Mouse (Mus musculus) layer of hippocampus, adult 11-12 months (tissue): ENCODE data around the gene Olfr1392.
A peak's percentile ranks its signal among the peaks of the same experiment; 100 is the strongest.
"Not testable (repeated sequence)": the region's sequence is repeated elsewhere in the genome, so short reads cannot be mapped to it uniquely, and the experiment has no call there.

Experiments used
- DNase-seq: peaks from one replicate; pipeline ENCODE4 v3.0.0; 2022; ENCODE audit warnings: low spot score

Gene Olfr1392

DNA sequence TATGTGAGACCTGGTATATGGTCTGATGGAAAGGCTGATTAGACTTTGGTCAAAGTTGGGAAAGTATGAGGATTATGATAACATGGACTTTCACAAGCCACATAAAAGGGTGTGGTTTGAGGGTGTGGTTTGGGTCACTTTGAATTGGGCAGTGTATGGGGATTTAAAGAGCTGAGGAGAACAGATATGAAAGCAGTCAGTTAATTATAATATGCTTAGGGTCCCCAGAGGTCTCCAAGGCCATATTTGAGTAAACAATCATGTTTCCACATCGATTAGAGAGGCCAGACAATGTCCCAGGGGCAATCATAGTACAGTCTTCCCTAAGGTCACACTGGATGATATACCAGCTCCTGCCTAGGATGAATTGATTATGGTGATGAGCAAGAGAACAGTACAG, at the start of gene Olfr1392:
Olfr1392 (plus strand) TSS at position 301 of the 400 bp plus-strand sequence.
- not testable (repeated sequence) for DNase-seq

DNA sequence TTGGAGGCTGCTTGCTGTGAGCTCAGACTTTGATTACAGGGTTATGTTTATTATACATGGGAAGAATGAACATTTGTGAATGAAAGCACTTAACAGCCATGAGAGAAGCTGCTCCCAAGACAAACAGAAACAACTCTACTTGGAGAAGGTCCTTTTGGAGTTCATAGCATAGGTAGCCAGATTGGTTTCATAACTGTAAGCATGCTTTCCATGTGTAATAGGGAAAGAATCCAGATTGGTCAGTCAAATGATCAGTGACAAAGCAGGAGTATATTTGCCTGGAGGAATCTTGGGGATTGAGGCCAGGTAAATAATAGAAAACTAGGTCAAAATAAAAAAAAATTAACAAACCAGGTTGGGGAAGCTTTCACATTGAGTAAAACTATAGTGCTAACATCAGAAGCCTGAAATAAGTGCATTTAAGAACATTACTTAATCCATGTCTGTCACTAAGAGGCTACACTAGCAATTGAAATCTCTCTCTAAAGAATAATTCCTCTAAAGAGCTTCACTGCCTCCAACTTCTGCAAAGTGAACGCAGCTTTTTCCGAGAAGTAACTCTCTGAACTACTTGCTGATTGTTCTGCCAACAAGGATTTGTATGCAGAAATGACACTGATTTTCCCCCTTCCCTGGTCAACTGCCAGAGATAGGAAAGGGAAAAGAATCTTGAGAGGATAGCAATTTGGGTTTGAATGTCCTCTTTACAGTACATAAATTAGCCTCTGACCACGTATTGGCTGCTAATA, 49.4 kb upstream of the Olfr1392 start:
- no peak for DNase-seq

DNA sequence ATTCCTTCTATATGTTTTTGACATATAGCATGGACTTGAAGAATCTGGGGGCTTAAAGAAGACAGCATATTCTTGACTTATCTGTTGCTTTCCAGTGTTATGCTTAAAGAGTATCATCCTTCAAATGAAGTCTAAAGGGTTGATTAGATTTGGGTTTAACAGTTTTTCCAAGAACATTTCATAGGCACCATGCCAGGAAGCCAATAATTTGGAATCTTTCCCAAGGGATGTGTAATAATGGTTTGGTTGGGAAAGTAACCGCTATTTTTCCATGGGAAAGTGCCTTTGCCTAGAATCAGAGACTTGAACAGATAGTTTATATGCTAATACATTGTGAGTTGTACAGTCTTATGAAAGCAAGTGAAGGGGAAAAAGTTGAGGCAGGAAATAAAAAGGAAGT, 48.2 kb upstream of the Olfr1392 start:
- DNase-seq = no peak

DNA sequence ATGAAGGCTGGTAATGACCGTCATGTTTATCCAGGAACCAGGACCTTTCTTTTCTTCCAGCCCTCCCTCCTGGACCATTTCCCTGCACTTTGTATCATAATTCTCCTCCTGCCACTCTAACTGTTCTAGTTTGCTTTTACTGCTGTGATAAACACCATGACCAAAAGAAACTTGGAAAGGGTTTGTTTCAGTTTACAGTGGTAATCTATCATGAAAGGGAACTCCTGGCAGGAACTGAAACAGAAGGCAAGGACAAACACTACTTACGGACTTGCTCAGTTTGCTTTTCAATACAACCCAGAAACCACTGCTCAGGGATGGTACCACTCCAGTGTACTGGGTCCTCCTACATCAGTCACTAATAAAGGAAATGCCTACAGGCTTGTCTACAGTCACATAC, 47.5 kb upstream of the Olfr1392 start:
- no peak for DNase-seq

DNA sequence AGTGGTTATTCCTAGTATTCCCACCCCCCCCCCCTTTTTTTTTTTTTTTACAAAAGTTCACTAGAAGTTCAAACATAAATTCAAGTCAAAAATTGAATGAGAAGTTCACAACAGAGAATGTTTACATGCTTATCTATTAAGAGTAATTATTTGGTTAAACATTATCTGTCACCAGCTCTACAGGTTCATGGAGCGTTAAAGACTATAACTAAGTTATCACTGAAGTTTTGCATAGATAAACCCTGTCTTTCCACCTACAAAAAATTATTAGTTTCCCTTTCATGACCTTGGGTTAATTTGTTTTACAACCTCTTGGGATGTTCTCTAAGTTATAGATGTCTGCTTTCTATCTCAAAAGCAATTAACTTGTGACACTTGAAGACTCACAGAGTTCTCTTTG, 44.8 kb upstream of the Olfr1392 start:
- DNase-seq = no peak

DNA sequence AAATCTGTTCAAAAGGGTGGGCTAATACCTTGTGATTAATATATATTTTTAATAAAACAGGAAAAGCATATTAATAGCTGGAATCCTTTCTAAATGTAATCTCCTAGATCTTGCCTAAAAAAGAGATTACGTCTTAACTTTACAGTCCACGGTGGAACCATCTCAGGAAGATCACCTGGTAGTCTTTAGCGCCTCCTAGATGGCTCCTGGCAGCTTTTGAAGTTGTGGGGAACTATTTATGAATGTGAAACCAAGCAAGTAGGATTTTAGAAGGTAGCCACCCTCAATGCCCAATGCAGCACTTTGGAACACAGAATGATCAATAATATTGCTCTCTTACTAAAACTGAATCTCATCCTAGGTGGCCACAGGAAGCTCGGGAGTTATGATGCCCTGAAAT, 44.2 kb upstream of the Olfr1392 start:
- DNase-seq = no peak

DNA sequence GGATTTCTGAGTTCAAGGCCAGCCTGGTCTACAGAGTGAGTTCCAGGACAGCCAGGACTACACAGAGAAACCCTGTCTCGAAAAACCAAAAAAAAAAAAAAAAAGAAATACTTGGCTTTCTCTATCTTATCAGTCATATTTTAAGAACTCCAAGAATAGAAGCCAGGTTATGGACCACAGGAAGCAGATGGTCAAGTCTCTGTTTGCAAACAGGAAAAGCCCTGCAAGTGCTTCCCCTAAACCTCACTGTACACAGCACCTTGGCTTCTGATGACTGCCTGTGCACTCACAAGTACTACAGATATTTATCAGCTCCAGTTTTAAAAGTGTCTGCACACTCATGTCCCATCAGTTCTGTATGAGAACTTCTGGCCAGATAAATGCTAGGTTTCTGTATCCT, 43.6 kb upstream of the Olfr1392 start:
- no peak for DNase-seq

DNA sequence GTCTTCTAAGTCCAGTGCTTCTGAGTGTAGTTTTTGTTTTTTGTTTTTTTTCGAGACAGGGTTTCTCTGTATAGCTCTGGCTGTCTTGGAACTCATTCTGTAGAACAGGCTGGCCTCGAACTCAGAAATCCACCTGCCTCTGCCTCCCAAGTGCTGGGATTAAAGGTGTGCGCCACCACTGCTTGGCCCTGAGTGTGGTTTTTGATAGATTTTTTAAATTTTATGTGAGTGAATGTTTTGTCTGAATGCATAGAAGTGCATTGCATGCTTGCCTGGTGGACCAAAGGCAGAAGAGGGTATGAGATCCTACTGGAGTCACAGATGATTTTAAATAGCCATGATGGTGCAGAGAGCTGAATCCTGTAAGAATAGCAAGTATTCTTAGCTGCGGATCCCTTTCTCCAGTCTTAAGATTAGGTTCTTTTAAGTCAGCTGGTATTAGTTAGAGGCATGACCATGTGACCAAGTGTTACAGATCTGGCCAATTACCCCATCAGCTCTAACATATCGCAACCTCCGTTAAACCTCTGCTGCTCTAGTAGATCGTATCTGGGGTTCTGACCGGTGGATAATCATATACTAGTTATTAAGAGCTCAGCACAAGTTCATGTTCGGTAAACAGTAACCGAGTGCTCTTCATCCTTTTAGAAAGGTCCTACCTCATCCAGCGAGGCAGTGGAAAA, 42.0 kb upstream of the Olfr1392 start:
- DNase-seq = no peak

DNA sequence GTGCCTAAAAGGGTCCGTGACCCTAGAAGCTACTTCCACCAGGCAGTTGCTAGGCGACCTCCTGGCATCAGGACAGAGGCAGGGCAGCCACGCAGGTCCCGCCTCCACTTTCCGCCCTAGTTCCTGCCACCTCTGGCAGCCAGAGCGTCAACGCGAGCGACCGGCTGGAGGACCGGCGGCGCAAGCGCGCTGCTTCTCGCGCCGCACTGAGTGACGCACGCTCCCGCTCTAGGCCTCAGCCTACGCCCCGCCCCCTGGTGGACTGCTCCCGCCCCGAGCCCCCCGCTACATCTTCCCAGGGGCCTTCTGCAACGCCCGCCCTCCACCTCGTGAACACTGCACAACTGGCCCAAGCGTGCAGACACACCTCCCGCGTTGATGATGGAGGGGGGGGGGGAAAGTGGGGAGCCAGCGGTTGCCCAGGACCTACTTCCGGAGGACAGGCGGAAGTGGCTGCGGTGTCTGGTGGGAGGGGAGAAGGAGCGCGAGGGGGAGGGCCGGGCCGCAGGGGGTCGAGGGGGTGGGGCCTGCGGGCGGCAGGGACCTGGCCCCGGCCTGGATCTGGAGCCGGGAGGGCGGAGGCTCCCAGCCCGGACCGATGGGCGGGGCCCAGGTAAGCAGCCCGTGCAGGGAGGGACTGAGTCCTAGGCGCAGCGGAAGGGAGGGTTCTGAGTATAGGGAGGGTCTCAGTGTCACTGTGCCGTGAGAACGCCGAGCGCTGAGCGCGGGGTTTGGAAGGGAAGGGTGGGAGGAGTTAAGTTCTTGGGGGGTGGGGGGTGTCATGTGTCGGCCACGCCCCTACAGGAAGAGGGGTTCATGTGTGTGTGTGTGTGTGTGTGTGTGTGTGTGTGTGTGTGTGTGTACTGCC, 41.1 kb upstream of the Olfr1392 start, which contains the start of gene Mgat1:
Mgat1 (plus strand) TSS at position 465 of the 868 bp plus-strand sequence.
- peak; percentile 92 for DNase-seq

DNA sequence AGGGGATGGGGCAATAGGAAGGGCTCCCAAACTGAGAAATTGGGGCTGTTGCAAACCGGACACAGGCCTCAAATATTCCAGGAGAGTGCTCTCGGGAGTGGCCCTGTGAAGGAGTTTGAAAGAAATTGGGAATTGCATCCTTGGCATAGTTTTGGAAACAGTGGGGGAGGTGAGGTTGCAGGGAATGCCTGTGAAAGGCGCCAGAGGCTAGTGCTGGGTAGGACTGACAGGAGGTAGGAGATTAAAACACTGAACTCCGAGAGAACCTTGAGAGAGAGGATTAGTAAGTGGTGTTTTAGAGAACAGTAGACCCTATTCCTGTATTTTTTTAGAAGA, 40.5 kb upstream of the Olfr1392 start:
- no peak for DNase-seq

DNA sequence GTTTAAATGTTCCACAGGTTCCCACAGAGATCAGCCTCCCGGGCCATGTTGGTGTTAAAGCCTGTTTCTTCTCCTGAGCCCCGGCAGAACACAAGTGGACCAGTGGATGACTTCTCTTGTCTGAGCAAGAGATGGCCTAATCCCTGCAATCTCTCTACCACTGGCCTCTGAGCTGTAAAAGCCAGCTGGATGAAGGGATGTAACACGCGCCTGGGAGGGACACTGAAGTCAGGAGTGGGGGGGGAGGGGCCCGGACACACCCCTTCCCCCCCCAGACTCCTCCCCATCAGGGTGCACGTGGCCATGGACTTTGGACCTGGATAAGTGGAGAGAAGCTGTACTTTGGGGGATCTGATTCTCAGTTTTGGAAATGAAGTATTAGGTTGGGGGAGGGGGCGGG, 39.9 kb upstream of the Olfr1392 start:
- DNase-seq = no peak

DNA sequence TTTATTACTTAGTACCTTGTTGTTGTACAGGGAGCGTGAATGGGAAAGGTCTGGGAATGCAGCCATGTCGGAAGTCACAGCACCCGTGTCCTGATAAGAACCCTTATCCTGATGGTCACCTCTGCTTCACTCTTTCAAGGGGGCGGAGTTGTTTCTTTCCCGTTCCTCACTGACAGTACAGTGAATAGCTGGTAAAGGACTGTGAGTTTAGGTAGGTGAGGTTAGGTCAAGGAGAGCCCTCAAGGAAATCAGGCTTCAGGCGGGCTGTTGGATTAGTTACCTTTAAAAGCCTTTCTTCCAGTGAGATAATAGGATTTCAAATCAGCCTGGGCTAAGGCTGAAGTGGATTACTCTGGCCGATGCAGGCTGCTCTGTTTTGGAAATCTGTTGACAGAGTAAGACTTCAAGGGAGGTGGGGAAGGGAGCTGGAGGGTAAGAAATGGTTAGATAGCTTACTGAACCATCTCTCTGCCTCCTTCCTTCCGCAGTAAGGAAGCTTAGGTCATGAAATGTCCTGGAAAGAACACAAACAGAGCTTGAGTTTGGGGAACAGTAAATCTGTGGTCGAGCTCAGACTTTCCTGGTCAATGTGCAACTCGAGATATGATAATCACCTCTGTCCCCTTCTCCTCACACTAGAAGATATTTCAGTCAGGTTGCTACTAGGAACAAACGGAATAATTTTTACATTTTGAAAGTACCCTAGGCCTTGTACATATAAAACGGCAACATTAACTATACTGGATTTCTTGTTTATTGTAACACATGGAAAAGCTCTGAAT, 39.3 kb upstream of the Olfr1392 start:
- DNase-seq = no peak

DNA sequence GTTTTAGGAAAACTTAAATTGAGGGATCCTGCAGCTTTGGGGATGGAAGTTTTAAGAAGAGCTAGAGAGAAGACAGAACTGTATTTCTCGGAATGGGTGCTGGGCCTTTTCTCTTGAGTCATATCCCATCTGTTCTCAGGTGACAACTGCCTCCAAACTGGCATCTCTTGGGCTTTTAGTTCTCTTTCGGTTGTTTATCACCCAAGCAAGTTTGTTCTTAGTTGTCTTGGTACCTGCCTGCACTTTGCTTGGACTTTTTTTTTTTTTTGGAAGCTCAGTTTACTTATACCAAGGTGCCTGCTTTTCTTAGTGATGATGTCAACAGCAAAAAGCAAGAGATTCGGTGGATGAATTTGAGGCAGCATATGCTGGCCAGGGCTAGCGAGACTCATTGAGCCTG, 38.6 kb upstream of the Olfr1392 start:
- no peak for DNase-seq

DNA sequence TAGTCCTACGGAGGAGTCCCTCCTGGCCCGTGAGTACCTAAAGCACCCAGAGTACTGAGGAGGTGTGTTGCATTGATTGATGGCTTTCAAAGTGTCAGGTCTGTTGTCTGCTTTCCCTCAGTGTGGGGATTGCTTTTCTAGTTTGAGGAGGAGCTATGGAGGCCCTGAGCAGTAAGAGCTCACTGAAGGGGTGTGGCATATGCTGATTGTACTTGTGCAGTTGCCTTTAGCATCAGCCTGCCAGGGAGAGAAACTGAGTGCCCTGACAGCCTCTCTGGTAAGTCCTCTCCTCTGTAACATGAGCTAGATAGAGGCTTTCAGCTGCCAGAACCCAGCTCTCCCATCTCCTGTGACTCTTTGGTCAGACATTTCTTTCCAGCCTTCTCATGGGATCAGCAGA, 37.8 kb upstream of the Olfr1392 start:
- no peak for DNase-seq

DNA sequence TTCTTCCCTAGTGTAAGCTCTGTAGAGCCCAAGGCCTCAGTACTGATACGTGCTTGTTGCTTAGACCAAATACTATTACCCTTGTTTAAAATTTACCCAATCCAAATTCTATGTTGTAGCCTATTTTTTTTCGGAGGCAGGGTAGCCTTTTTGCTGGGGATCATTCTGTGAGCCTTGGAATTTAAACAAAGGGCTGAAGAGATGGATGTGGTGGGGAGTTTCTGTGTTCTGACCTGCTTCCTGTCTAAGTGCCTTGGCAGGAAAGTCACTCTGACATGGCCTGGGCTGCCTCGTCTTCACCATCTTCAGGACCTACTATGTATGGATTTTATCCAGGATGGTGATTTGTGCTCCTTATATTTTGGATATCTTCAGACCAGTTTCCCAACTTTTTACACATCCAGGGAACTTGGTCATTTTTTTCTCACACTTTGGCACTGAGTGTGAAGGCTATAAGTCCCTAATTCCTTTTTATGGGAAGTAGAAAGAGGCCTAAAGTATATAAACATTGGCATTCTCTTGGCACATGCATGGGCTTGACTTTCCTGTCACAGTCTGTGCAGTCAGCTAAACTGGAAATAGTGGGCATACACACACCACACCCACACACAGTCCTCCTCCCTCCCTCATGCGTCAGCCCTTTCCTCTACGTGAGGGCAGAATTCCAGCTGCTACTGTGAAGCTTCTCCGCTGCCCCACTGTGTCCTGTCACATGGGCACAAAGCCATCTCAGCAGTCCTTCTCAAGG, 36.7 kb upstream of the Olfr1392 start:
- no peak for DNase-seq

DNA sequence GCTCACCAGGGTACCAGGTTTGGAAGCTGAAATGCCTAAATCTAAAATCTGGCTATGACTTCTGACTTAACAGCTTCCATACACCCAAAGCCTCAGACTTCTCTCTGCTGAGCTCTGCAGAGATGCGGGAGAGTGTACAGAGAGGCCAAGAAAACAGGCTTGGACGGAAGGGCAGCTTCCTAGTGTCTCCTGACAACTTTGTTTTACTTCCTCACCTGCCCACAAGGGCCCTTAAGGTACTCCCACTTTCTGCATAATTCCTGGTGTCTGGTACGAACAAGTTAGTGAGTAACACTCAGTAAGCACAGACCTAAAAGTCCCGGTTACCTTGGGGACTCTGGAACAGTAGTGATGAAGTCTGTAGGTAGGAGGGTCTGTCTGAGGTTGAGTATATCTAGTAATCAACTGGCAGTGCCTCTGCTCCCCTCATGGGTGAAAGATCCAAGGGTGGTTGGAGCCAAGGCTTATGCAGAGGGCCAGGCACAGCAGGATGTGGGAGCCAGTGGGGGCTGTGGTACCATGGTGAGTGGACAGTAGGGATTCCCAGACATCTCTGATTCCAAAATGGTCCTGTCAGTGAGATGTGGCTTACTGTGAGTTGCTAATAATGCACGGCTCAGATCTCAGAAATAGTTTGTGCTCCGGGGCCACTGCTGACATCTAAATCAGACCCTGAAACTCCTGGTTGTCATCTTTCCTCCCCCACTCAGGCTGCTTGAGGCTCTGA, 35.9 kb upstream of the Olfr1392 start:
- no peak for DNase-seq

DNA sequence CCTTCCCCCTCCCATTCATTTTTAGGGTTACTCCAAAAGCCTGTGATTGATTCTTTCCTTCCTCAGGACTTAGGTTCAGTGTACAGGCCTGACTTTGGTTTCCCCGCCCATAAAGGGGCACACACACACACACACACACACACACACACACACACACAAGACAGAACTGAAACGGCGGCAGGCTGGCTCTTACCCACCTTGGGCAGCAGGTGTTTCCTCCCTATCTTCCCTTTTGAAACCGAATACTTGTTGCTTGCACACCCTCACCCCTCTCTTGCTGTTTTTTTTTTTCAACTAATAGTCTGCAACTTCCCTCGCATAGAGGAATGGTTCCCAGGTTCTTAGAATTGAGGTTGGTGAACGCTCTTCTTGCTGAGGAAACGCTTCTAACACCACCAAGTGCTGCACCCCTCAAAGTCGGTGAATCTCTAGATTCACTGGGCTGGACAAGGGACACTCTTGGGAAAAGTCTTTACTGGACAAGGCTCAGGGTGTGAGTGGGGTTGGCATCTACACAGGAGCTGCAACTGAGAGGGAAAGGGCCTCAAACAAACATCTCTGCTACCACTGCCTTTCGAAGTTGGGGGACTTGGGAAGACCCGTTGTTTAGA, 35.2 kb upstream of the Olfr1392 start:
- no peak for DNase-seq

DNA sequence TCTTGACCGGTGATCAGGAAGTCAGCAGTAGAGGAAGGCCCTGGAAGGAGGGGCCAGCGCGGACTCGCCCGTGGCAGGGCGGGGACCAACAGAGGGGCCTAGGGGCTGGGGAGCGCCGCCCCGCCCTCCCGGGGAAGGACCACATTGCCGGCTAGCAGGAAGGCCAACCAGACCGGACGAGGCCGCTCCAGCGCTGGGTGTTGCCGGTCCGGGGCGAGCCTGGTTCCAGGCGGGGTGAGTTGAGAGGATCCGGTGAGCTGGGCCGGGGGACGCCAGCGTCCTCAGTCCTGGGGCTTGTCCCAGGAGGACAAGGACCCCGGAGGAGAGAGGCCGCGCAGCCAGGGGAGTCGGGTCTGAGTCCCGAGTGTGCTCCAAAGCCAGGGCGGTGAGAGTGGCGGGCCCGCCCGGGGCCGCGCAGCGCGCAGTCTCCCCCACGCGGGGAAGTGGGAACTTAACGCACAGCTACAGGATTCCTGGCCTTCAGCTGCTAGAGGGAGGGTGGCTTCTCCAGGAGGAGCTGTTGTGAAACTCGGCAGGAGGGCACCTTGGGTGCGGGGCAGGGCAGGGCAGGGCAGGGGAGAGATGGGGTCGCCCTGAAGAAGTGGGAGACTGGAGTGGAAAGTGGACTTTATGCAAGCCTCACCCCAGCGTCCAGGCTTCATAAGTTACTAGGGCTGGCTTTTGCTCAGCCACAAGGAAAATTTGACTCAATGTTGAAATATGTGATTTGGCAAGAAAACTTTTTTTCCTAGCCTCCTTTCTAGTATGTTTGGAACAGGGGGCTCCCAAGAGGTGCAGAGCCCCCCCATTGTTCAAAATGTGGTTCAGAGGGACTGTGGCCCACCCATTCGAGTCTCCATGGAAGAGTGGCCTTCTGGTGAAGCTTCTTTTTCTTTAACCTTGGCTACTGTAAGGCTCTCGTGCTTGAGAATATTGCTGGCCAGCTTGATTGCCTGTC, 34.4 kb upstream of the Olfr1392 start:
- peak; percentile 75 for DNase-seq

DNA sequence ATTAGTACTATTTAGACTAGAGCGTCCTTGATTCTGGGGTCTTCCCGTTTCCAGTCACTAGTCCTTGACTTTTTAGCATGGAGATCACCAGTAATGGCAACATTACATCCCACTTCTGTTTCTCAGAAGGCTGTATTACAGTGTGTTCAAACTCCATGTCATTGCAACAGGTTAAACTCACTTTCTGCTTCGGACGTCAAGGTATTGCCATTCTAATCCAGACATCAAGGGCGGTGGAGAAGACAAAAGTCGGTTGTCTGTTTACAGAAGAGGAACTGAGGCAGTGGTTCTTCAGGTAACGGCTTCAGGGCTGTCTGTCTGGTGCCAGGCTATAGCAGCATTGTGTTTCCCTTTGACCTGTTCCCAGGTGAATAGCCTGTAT, 33.7 kb upstream of the Olfr1392 start:
- no peak for DNase-seq
